Mouse (Mus musculus) embryonic fibroblast, embryonic 13.5 days (primary cell): Measurements from ENCODE around the gene Smox. TPM values are rescaled to one million over a fixed set of nuclear protein-coding genes. Genes with fewer than 3 reads are reported as not detected.

Experiments
- H3K27ac ChIP-seq: 2 replicates; pipeline ENCODE4 v1.5.1; 2012; ENCODE audit warnings: low read length, control low read depth, inconsistent platforms; ENCODE audit not compliant: insufficient read depth
- H3K4me1 ChIP-seq: 2 replicates; pipeline ENCODE4 v1.6.1; 2011; ENCODE audit warnings: low read length; ENCODE audit not compliant: control insufficient read depth, insufficient read depth
- H3K4me3 ChIP-seq: 2 replicates; pipeline ENCODE4 v1.5.1; 2011; ENCODE audit warnings: mild to moderate bottlenecking, control low read depth, low read length; ENCODE audit not compliant: insufficient read depth
- CTCF ChIP-seq: IDR thresholded peaks from 2 replicates; pipeline ENCODE4 v1.5.1; 2011; ENCODE audit warnings: mild to moderate bottlenecking, control low read depth, low read length, moderate library complexity, borderline replicate concordance; ENCODE audit not compliant: insufficient read depth
- POLR2A ChIP-seq: IDR thresholded peaks from 2 replicates; pipeline ENCODE4 v1.6.1; 2011; ENCODE audit warnings: low read depth, mild to moderate bottlenecking, control low read depth, low read length, moderate library complexity
- polyA plus RNA-seq: library from polyadenylated mRNA; stranded (reverse); fragments of >200 nt; gene quantifications from 2 replicates; pipeline ENCODE4 v1.2.4, GENCODE M21; 2011; ENCODE audit warnings: low read depth; ENCODE audit not compliant: missing spikeins, insufficient read length

The Smox gene
- polyA plus RNA-seq, 1 experiment = 21.0 TPM

DNA sequence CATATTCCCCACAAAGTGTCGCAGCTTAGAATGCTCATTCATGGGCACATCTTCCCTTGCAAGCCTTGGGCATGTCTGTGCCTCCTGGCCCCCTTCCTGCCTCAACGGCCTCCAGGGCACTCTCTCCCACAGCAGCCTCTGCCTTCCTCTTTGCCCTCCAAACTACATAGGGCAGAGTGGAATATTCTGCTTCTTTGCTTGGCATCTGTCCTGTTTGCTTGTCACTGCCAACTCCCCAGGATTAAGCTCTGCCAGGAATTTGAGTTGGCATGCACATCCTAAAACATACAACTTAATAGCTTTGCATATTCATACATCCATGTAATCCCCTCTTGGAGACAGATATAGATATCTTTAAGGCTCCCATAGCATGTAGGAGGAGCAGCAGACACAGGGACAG lies 66.6 kb downstream of the Smox start:
- TF ChIP-seq POLR2A (no peak), CTCF (no peak)
- Histone ChIP-seq H3K4me1 (peaks cover 11% of the 10 kb centered on the region), H3K4me3 (no peak overlapping the region), H3K27ac (no peak overlapping the region)

DNA sequence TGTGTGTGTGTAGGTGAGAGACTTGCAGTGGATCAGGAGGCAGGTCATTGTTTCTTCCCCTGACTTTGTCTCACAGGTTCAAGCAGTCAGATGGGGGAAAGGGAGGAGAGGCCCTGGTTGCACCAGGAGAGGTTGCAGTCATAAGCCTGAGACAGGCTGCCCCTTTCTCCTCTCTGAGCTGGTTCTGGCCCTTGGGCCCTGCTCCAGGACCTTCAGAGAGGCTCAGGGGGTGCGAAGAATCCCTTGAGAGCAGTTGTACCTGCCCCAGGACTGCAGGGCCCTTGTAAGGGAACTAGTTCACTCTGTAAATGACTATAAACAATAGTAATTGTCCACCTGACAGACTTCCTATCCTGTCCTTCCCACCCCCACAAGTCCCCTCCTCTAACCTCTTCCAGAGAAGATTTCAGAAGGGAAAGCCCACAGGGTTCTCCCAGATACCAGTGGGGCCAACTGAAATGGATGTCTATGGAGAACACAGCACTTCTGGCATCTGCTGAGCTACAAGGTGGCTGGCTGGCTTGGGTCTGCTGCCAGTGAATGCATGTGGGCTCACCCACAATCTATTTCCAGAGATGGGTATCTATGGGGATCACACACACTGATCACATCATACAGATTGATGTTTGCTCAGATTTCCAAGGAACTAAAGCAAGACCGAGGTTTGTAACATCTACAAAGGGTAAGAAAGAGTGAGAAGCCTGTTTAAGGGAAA lies 69.1 kb downstream of the Smox start:
- TF ChIP-seq POLR2A (no peak), CTCF (no peak)
- no peak overlapping the region for H3K27ac ChIP-seq
- H3K4me1 ChIP-seq = peaks cover 7% of the 10 kb centered on the region
- peak overlapping the region; percentile 39 for H3K4me3 ChIP-seq

DNA sequence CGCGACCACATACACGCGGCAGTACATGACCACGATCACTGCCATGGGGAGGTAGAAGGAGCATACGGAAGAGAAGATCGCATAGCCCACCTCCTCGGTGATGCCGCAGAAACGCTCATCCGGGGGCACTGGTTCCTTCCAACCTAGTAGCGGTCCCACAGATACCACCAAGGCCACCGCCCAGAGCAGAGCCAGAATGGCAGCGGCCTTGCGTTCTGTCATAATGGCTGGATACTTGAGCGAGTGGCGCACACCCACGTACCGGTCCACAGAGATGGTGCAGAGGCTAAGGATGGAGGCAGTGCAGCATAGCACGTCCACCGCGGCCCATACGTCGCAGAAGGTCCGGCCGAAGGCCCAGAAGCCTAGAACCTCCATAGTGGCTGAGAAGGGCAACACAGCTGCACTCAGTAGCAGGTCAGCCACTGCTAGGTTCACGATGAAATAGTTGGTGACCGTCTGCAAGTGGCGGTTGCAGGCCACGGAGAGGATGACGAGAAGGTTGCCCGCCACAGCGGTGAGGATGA lies 70.1 kb downstream of the Smox start:
- Histone ChIP-seq H3K4me1 (peaks cover 7% of the 10 kb centered on the region), H3K4me3 (peak overlapping the region; percentile 39), H3K27ac (no peak overlapping the region)
- TF ChIP-seq POLR2A (no peak), CTCF (no peak)

DNA sequence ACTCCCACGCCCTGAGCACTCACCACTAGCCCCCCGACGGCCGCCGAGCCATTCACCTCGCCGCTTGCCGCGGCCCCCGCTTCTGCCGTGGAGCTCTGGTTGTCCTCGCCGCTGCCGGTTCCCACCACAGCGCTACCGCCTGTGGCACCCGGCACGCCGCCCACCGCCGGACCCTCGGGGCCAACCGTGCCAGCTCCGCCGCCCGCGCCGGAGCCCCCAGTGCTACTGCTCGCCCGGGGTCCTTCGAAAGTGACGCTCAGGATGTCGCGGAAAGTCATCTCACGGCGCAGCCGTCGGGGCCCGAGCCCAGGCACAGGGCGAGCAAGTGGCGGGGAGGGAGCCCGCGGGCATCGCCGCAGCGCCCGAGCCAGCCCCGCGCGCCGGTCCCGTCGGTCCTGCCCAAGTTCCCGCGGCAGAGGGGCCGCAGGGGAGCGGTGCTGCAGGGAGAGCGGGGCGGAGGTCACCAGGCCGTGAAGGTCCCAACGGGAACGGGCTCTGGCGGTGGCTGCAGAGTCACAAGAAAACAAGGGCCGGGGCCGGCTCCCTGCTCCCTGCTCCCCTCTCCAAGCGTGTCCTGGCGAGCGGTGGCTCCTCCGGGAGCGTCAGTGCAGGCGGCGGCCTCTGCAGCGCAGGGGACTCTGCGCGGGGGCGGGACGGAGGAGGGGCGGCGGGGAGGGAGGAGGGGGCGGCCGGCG lies 70.7 kb downstream of the Smox start, which contains the start of gene Adra1d:
Adra1d (minus strand) TSS at position 393 of the 695 bp plus-strand sequence.
- TF ChIP-seq CTCF (no peak), POLR2A (peak; percentile 67)
- H3K4me1 ChIP-seq = peaks cover 7% of the 10 kb centered on the region
- H3K27ac ChIP-seq = 0 out of 2 replicates have a peak within 1 kb of the TSS, but pooled peaks have one; percentile 20
- H3K4me3 ChIP-seq = peak within 1 kb of the TSS; percentile 39

DNA sequence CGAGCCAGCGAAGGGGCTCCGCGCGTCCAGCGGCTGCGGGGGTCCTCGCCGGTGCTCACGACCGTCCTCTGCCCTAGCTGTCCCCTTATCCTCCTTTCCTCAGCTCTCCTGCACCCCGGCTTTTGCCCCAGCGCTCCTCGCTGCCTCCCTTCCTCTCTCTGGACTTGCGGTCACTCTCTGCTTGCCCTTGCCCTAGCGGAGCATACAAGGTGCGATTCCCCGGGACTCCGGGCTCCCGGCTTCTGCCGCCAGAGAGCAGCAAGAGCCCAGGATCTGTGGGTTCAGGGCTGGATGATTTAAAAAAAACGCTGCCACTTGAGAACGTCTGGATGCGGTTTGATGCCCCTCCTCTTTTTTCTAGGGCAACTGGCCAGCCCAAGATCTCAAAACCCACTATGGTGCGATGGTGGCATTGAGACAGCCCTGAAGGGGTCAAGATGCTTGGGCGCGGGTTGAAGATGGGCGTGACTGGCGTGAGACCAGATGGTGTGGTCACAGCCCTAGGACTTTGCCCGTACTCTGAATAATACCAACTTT lies 71.4 kb downstream of the Smox start:
- Histone ChIP-seq H3K4me1 (peaks cover 7% of the 10 kb centered on the region), H3K27ac (0 out of 2 replicates have a peak overlapping the region, but pooled peaks have one; percentile 20), H3K4me3 (peak overlapping the region; percentile 39)
- 0 out of 2 replicates have a peak, but pooled peaks have one; percentile 24 for TF ChIP-seq CTCF
- TF ChIP-seq POLR2A = no peak

Other genes starting within 250 kb of the Smox start
- gene Pank2, start 229.0 kb upstream of the Smox start, polyA plus RNA-seq = 65.3 and 65.4 TPM in 2 replicates
- 21.6 and 25.9 TPM in 2 replicates for gene Rnf24, start 138.6 kb upstream of the Smox start, polyA plus RNA-seq
- gene Adra1d, start 70.8 kb downstream of the Smox start, polyA plus RNA-seq = 9.2 and 10.5 TPM in 2 replicates